Mouse (Mus musculus) lung, adult 18-20 months (tissue): ENCODE data around the gene Hmbs.
"Not testable (repeated sequence)": the region's sequence is repeated elsewhere in the genome, so short reads cannot be mapped to it uniquely, and the experiment has no call there.

Experiments
- DNase-seq, 2 experiments: peaks; one replicate each; pipeline ENCODE4 v3.0.0; 2022; ENCODE audit warnings: mixed read lengths in 2 of 2

The Hmbs gene

GRCm38 (mm10) chr9:44320799-44321133, 23.3 kb downstream of the Hmbs start:
- DNase-seq: no peak

- peak; percentile 94 to 96 for DNase-seq
These were observed 23.9 kb downstream of the Hmbs start, which contains the start of gene C2cd2l for GRCm38 (mm10) chr9:44319887-44320798. C2cd2l (minus strand) TSS chr9:44320285.

GRCm38 (mm10) chr9:44319105-44319886, 24.7 kb downstream of the Hmbs start:
- DNase-seq: no peak

GRCm38 (mm10) chr9:44318826-44319095, 25.3 kb downstream of the Hmbs start:
- no peak for DNase-seq

- DNase-seq: no peak
These were observed 25.8 kb downstream of the Hmbs start for GRCm38 (mm10) chr9:44318076-44318825.

GRCm38 (mm10) chr9:44317452-44317851, 26.6 kb downstream of the Hmbs start:
- DNase-seq: no peak

- DNase-seq: no peak
These were observed 29.1 kb downstream of the Hmbs start for GRCm38 (mm10) chr9:44314910-44315309.

GRCm38 (mm10) chr9:44314257-44314547, 29.8 kb downstream of the Hmbs start:
- DNase-seq: no peak

- no peak for DNase-seq
These were observed 30.4 kb downstream of the Hmbs start for GRCm38 (mm10) chr9:44313476-44314256.

- peak; percentile 59 to 72 for DNase-seq
These were observed 32.6 kb downstream of the Hmbs start for GRCm38 (mm10) chr9:44311136-44312134.

GRCm38 (mm10) chr9:44310750-44311135, 33.3 kb downstream of the Hmbs start:
- DNase-seq: no peak

GRCm38 (mm10) chr9:44309756-44310155, 34.3 kb downstream of the Hmbs start:
- no peak for DNase-seq

GRCm38 (mm10) chr9:44307248-44307647, 36.8 kb downstream of the Hmbs start:
- no peak for DNase-seq

GRCm38 (mm10) chr9:44306532-44306931, 37.5 kb downstream of the Hmbs start:
- DNase-seq: no peak

GRCm38 (mm10) chr9:44305466-44306079, 38.5 kb downstream of the Hmbs start, which contains the start of gene Hinfp:
Hinfp (minus strand) TSS chr9:44305671.
- DNase-seq: peak; percentile 99

GRCm38 (mm10) chr9:44300001-44300400, 44.0 kb downstream of the Hmbs start:
- DNase-seq: not testable (repeated sequence)

- peak; percentile 54 to 65 for DNase-seq
These were observed 51.5 kb downstream of the Hmbs start for GRCm38 (mm10) chr9:44292490-44292889.

GRCm38 (mm10) chr9:44288959-44289291, 55.1 kb downstream of the Hmbs start:
- no peak for DNase-seq

GRCm38 (mm10) chr9:44288076-44288958, 55.7 kb downstream of the Hmbs start, which contains the start of gene Abcg4:
Abcg4 (minus strand) TSS chr9:44288615.
- no peak for DNase-seq
